Mouse (Mus musculus): ENCODE results near the gene Mrpl37. TPM values are rescaled to one million over a fixed set of nuclear protein-coding genes. Genes with fewer than 3 reads are reported as not detected.
"Not testable (repeated sequence)": the region's sequence is repeated elsewhere in the genome, so short reads cannot be mapped to it uniquely, and the experiment has no call there.

Mrpl37 gene
- polyA plus RNA-seq (2016; fragmentation: Nextera tagmentation; extraction: Ambion mirVana), result 122 and 123 TPM in 2 replicates

DNA sequence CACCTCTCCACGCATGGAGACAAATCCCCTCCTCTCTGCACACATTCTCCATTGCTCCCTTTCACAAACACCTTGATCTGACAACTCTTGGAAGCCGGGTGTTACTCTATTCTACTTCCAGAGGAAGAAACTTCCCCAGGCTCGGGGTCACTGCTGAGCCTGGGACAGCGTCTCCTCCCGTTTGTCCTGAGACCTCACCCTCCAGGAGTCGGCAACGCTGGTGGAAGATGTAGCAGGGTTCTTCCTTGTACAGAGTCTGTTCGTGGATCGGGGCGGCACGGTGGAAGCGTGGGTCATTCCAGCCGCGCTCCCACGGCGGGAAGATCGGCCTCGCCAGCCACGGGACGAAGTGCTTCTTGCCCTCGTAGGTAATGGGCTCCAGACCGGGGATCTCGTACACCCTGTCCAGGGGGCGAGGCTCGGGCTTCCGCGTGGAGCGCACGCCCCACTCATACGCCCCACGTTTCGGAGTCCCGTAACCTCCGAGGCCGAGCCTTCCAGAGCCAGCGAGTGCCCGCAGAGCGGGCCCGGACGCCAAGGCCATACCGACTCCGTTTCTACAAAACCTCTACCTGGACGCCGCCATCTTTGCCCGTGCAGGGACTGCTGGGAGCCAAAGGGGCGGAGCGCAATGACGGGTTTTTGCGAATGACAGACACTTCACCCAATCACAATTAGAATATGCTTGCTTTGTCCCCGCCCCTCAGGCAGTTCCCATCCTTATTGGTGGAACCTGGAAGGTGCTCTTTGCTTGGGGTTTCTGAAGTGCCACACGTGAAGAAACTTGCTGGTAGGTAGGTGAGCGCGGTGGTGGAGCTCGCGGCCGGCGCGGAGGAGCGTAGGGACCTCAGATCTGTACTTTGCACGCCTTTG lies at the start of gene Mrpl37, which contains the start of gene Cyb5rl:
Gene Mrpl37 (minus strand): TSS at position 617 of the 873 bp plus-strand sequence.
Gene Cyb5rl (plus strand): TSS at position 737 of the 873 bp plus-strand sequence.
- peak; percentile 94 for DNase-seq (ENCODE audit: low spot score)
- Histone ChIP-seq H3K27me3 (ENCODE audit: low read depth, poor library complexity, severe bottlenecking) (peaks cover 6% of the 10 kb centered on the region; the same call in 1 of the 2 replicates), H3K9me3 (replicated peaks) (no peaks in the 10 kb centered on the region), H3K4me3 (peak within 1 kb of the TSS; percentile 87), H3K27ac (replicated peaks) (peak within 1 kb of the TSS; percentile 88), H3K4me1 (peaks cover 32% of the 10 kb centered on the region), H3K36me3 (peaks cover 34% of the 10 kb centered on the region)
- WGBS, result under 1% methylated on average over 60 of the region's 60 CpGs

DNA sequence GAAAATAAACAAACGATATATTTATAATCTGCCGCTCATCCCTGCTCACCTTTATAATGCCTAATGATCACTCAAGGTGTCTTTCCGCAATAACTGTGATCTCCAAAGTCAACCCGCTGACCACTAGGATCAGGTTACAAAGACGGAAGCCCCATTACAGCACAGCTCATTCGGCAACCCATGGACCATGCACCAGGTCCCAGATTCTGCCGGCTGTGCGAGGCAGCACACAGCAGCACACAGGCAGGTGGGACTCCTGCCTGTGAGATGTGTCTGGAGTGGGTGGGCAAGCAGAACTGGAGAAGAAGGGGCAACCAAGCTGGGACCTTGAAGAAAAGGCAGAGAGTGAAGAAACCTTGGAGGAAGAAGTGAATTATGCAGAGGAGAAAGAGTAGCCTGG lies 47.6 kb upstream of the Mrpl37 start:
- H3K36me3 ChIP-seq, result no peaks in the 10 kb centered on the region
- H3K27me3 ChIP-seq (ENCODE audit: low read depth, poor library complexity, severe bottlenecking), result no peaks in the 10 kb centered on the region
- WGBS, result 65% methylated on average over 8 of the region's 8 CpGs
- DNase-seq (ENCODE audit: low spot score), result no peak
- H3K27ac ChIP-seq (replicated peaks), result no peak overlapping the region
- peaks cover 17% of the 10 kb centered on the region for H3K4me1 ChIP-seq
- H3K4me3 ChIP-seq, result no peak overlapping the region
- no peaks in the 10 kb centered on the region for H3K9me3 ChIP-seq (replicated peaks)

DNA sequence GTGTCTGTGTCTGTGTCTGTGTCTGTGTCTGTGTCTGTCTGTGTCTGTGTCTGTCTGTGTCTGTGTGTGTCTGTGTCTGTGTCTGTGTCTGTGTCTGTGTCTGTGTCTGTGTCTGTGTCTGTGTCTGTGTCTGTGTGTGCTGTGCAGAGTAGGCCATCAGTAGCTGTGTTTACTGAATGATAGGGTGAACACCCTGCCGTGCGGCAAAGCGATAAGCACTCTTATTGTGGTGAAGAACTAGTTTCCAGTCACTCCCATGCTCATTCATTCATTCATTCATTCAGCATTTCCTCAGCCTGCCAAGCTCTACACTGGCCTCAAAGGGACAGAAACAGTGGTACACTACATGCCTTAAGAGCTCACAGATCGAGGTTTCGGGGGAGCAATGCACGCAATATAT lies 42.5 kb upstream of the Mrpl37 start:
- not testable (repeated sequence) for DNase-seq (ENCODE audit: low spot score); H3K4me3 ChIP-seq; H3K9me3 ChIP-seq (replicated peaks); H3K36me3 ChIP-seq; H3K27me3 ChIP-seq (ENCODE audit: low read depth, poor library complexity, severe bottlenecking); H3K27ac ChIP-seq (replicated peaks)
- 93% methylated on average over 6 of the region's 6 CpGs for WGBS
- H3K4me1 ChIP-seq, result peaks cover 40% of the 10 kb centered on the region

DNA sequence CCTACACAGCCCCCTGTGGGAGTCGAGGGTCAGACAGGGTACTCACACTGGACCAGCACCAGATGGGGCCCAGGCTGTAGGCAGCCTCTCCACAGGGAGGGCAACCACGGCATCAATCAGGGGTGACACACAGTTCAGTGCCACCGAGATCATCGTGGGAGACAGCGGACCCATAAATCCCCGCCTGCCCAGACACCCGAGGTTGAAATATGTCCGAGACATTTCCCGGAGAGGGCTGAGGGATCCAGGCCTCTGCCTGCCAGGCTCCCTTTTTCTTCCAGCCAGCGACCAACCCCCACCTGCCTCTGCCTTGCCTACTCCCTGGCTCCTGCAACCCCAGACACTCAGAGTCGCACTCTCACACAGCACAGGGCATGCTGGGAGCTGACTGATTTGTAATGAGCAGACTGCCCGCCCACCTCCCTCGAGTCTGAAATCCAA lies 41.6 kb upstream of the Mrpl37 start:
- H3K36me3 ChIP-seq, result no peaks in the 10 kb centered on the region
- H3K4me3 ChIP-seq, result no peak overlapping the region
- peak overlapping the region; percentile 70 for H3K27ac ChIP-seq (replicated peaks)
- no peaks in the 10 kb centered on the region for H3K27me3 ChIP-seq (ENCODE audit: low read depth, poor library complexity, severe bottlenecking)
- DNase-seq (ENCODE audit: low spot score), result no peak
- no peaks in the 10 kb centered on the region for H3K9me3 ChIP-seq (replicated peaks)
- WGBS, result 65% methylated on average over 13 of the region's 13 CpGs
- peaks cover 36% of the 10 kb centered on the region for H3K4me1 ChIP-seq

DNA sequence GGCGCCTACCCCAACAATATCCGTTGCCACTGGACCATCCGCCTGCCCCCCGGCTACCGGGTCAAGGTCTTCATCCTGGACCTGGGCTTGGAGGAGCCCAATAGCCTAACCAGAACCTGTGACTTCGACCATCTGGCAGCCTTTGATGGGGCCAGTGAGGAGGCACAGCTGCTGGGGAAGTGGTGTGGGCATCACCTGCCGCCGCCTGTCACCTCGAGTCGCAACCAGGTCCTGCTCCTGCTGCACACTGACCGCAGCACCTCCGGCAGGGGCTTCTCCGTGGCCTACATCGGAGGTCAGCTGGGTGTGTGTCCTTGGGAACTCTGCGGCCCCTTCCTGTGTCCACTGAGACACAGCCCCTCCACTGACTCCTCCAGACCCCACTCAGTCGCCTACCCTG lies 40.1 kb upstream of the Mrpl37 start:
- WGBS, result 96% methylated on average over 16 of the region's 16 CpGs
- no peak for DNase-seq (ENCODE audit: low spot score)
- Histone ChIP-seq H3K36me3 (no peaks in the 10 kb centered on the region), H3K4me3 (no peak overlapping the region), H3K27ac (replicated peaks) (peak overlapping the region; percentile 70), H3K27me3 (ENCODE audit: low read depth, poor library complexity, severe bottlenecking) (no peaks in the 10 kb centered on the region), H3K4me1 (peaks cover 44% of the 10 kb centered on the region), H3K9me3 (replicated peaks) (no peaks in the 10 kb centered on the region)

DNA sequence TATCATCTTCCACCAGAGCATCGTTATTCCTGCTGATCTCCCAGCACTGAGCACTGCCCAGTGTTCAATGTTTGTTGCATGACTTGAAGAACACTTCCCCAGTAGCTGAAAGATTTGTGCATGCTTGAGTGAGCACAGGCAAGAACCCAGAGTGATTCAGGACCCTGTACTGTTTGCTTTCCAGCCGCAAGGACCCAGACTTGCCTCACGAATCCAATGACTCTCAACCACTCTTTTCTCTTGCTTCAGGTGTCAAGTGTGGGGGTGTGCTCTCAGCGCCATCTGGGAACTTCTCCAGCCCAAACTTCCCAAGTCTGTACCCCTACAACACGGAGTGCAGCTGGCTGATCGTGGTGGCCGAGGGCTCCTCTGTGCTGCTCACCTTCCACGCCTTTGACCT lies 35.6 kb upstream of the Mrpl37 start:
- no peak for DNase-seq (ENCODE audit: low spot score)
- H3K4me3 ChIP-seq, result no peak overlapping the region
- H3K4me1 ChIP-seq, result peaks cover 42% of the 10 kb centered on the region
- H3K27ac ChIP-seq (replicated peaks), result 0 out of 2 replicates have a peak overlapping the region, but pooled peaks have one; percentile 63
- 0 out of 2 replicates have a peak, but pooled peaks cover under 1% of the 10 kb centered on the region for H3K27me3 ChIP-seq (ENCODE audit: low read depth, poor library complexity, severe bottlenecking)
- 81% methylated on average over 8 of the region's 8 CpGs for whole genome bisulfite sequencing
- H3K9me3 ChIP-seq (replicated peaks), result no peaks in the 10 kb centered on the region
- no peaks in the 10 kb centered on the region for H3K36me3 ChIP-seq

DNA sequence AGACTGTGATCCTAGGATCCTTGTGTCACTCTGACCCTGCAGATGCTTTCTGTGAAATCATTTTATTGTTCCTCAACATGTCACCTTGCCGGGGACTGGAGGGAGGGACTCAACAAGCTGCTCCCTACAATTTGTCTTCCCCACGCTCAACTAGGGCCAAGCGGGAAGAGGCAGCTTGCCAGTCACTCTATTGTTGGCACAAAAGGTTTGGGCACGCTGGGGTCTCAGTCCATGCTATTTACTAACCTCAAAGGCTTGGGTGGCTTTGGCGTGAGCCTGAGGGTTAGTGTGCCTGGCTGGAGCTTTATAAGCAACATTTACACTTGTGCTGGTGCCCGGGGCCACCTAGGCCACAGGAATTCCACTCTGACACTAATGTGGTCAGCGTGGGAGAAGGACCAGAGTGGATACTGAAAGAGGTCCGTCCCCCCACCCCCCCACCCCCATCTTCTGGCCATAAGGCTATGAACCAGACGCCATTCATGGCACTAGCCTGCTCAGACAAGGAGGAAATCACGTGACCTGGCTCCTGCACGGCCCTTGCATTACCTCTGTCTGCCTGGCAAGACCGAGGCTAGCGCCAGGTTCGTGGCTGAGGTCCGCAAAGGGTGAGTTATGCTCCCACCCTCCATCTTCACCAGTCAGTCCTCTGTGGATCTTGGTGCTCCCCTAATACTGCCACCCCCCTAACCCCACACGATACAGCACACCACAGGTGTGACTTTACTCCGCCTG lies 32.3 kb upstream of the Mrpl37 start:
- peaks cover 56% of the 10 kb centered on the region for H3K4me1 ChIP-seq
- no peak overlapping the region for H3K4me3 ChIP-seq
- no peaks in the 10 kb centered on the region for H3K36me3 ChIP-seq
- 0 out of 2 replicates have a peak, but pooled peaks cover 7% of the 10 kb centered on the region for H3K27me3 ChIP-seq (ENCODE audit: low read depth, poor library complexity, severe bottlenecking)
- no peak for DNase-seq (ENCODE audit: low spot score)
- WGBS, result 89% methylated on average over 16 of the region's 17 CpGs
- peak overlapping the region; percentile 29 for H3K27ac ChIP-seq (replicated peaks)
- H3K9me3 ChIP-seq (replicated peaks), result no peaks in the 10 kb centered on the region

DNA sequence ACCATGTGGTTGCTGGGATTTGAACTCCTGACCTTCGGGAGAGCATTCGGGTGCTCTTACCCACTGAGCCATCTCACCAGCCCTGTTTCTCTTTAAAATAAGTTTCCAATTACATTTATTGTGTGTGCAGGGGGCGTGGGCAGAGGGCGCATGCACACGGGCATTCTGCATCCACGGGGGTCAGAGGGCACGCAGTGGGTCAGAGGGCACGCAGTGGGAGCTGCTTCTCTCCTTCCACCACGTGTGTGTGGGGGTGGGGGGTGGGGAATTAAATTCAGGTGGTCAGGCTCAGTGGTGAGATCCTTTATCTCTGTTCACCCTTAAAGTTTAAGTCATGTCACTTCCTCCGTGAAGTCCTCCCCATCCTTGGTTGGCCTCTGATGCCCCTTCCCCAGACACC lies 31.7 kb upstream of the Mrpl37 start:
- Histone ChIP-seq H3K4me3 (no peak overlapping the region), H3K27me3 (ENCODE audit: low read depth, poor library complexity, severe bottlenecking) (0 out of 2 replicates have a peak, but pooled peaks cover 7% of the 10 kb centered on the region), H3K36me3 (no peaks in the 10 kb centered on the region), H3K27ac (replicated peaks) (peak overlapping the region; percentile 29; the same call in 1 of the 2 replicates), H3K4me1 (peaks cover 57% of the 10 kb centered on the region), H3K9me3 (replicated peaks) (no peaks in the 10 kb centered on the region)
- no peak for DNase-seq (ENCODE audit: low spot score)
- WGBS, result 74% methylated on average over 10 of the region's 10 CpGs

DNA sequence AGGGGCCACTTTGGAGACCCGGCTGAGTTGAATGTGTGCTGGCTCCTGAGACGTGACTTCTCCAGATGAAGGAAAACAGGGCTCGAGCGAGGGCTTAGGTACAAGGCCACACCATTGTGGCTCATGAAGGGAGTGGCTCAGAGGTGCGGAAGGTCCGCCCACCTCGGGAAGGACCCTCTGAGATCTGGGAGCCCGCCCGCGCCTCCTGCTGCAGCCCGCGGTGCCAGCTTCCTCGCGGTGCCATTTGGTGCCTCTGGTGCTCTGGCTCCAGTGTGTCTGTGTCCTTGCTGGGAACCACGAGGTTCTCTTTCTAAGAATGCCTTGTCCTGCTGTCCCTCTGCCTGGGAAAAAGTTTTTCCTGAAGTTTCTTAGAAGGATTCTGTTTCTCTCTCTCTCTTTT lies 31.2 kb upstream of the Mrpl37 start:
- no peak for DNase-seq (ENCODE audit: low spot score)
- Histone ChIP-seq H3K27ac (replicated peaks) (peak overlapping the region; percentile 74), H3K9me3 (replicated peaks) (no peaks in the 10 kb centered on the region), H3K4me1 (peaks cover 62% of the 10 kb centered on the region), H3K36me3 (no peaks in the 10 kb centered on the region), H3K4me3 (no peak overlapping the region), H3K27me3 (ENCODE audit: low read depth, poor library complexity, severe bottlenecking) (0 out of 2 replicates have a peak, but pooled peaks cover 7% of the 10 kb centered on the region)
- WGBS, result 67% methylated on average over 15 of the region's 15 CpGs

DNA sequence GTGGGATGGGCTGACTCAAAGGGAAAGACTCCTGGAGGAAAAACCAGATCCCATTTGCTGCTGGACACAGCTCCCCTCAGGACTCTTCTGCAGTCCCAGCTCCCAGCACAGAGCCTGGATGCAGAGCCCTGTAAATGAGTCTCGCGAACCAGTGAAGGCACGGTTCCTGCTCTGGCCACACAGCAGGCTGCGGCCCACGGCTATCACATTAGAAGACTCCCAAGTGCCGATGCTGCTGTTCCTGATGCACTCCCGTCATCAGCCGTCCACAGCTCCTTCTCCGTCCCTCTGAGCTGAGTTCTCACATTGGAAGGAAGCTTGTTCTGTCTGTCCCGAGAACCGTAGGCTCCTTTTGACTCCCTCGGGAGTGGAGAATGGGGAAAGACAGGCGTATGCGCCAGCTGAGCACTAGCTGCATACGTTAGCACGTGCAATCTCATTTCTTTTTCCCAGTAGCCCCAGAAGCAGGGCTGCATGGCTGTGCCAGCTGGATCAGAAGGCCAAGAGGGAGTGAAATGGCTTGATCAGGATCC lies 30.2 kb upstream of the Mrpl37 start, which contains the start of gene Cdcp2:
Gene Cdcp2 (plus strand): TSS at position 51 of the 533 bp plus-strand sequence.
- WGBS, result 62% methylated on average over 16 of the region's 16 CpGs
- H3K27ac ChIP-seq (replicated peaks), result peak within 1 kb of the TSS; percentile 74
- H3K9me3 ChIP-seq (replicated peaks), result no peaks in the 10 kb centered on the region
- no peak within 1 kb of the TSS for H3K4me3 ChIP-seq
- no peaks in the 10 kb centered on the region for H3K36me3 ChIP-seq
- 0 out of 2 replicates have a peak, but pooled peaks cover 7% of the 10 kb centered on the region for H3K27me3 ChIP-seq (ENCODE audit: low read depth, poor library complexity, severe bottlenecking)
- no peak for DNase-seq (ENCODE audit: low spot score)
- H3K4me1 ChIP-seq, result peaks cover 63% of the 10 kb centered on the region

DNA sequence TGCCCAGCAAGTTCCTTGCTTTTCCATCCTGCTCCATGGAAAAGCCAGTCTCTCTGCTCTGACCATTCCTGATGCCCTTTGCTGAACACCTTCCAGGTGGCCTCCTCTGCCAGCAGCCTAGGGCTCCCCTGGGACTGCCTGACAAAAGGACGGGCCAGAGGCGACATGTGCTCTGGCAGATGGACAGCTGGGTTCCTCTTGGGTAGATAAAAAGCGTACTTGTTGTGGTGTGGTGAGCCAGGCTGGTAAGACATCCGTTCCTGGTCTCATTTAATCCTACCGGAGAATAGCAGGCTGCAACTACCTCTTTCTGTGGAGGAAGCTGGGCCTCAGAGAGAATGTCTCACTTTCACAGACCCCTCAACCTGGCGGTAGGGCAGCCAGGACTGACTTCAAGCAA lies 29.4 kb upstream of the Mrpl37 start:
- WGBS, result 37% methylated on average over 6 of the region's 6 CpGs
- Histone ChIP-seq H3K36me3 (no peaks in the 10 kb centered on the region), H3K9me3 (replicated peaks) (no peaks in the 10 kb centered on the region), H3K27ac (replicated peaks) (peak overlapping the region; percentile 74), H3K4me3 (no peak overlapping the region), H3K4me1 (peaks cover 66% of the 10 kb centered on the region), H3K27me3 (ENCODE audit: low read depth, poor library complexity, severe bottlenecking) (0 out of 2 replicates have a peak, but pooled peaks cover 7% of the 10 kb centered on the region)
- peak; percentile 29 for DNase-seq (ENCODE audit: low spot score)

DNA sequence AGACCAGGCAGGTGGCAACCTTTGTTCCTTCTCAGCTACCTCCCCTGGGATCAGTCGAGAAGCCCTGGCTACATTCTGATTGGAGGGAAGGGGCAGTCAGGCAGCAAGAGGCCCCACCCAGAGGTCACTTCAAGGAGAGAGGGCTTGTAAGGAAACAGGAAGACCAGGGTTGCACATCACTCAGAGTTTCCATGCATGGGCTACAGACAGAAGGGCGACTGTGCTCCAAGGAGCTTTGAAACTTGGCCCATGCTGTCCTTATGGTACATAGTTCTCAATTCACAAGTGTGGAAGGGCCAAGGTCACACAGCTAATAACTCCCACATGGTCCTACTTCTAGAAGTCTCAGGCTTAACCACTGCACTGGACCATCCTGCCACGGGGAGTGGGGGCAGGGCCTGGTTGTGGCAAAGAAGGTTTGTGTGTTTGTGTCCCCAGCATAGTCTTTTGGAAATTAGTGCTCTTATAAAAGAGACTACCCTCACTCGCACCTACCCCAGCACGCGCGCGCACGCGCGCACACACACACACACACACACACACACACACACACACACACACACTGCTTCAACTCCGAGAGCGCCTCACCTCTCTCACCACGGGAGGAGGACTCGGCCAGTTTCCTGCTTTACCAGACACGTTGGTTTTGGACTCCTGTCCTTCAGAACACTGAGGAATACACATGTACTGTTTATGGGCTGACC lies 28.0 kb upstream of the Mrpl37 start:
- H3K36me3 ChIP-seq, result no peaks in the 10 kb centered on the region
- H3K4me3 ChIP-seq, result no peak overlapping the region
- H3K9me3 ChIP-seq (replicated peaks), result no peaks in the 10 kb centered on the region
- no peak for DNase-seq (ENCODE audit: low spot score)
- 0 out of 2 replicates have a peak, but pooled peaks cover 7% of the 10 kb centered on the region for H3K27me3 ChIP-seq (ENCODE audit: low read depth, poor library complexity, severe bottlenecking)
- peak overlapping the region; percentile 60; the same call in 1 of the 2 replicates for H3K27ac ChIP-seq (replicated peaks)
- WGBS, result 85% methylated on average over 16 of the region's 16 CpGs
- H3K4me1 ChIP-seq, result peaks cover 66% of the 10 kb centered on the region

Data from midbrain, embryonic 10.5 days (tissue).